Mouse (Mus musculus): ENCODE data around the gene Derl3. TPM values are rescaled to one million over a fixed set of nuclear protein-coding genes. Genes with fewer than 3 reads are reported as not detected.
"Not testable (repeated sequence)": the region's sequence is repeated elsewhere in the genome, so short reads cannot be mapped to it uniquely, and the experiment has no call there.

Derl3 gene
- polyA plus RNA-seq, 2 experiments, result 3.0 to 6.7 TPM

DNA sequence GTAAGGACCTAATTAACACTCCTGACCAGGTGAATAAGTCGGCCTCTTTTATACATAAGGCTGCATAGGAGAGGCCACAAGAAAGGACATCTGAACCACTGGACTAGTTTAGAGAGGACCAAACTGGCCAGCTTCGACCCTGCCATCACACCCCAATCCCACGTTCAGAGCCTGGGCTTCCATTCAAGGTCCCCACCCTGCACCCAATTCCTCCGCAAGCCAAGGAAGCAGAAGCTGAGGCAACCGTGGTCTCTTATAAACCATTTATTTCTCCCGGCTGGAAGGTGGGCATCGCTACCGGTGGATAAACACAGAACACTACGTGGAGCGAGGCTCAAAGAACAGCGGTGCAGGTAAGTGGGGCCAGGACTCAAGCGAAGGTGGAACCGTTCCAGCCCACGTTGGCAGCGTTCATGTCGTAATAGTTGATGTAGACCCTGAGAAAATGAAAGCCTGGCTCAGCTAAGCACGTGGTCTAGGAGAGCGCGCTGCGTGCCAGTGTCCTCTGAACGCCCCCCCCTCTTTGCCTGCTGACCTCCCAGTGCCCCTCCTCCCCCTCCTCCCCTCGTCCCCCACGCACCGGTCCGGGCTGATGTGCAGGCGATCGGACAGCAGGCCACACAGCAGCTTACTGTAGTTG is 34.0 kb upstream of the Derl3 start:
- Histone ChIP-seq H3K9ac (ENCODE audit: low read depth, low read length, severe bottlenecking) (peak overlapping the region; percentile 88), H3K27ac (replicated peaks; ENCODE audit: low read depth, low read length) (peak overlapping the region; percentile 96; the same call in 1 of the 2 replicates), H3K9me3 (ENCODE audit: control insufficient read depth, low read length) (no peaks in the 10 kb centered on the region), H3K4me1 (ENCODE audit: control insufficient read depth, insufficient read depth, low read length) (peaks cover 16% of the 10 kb centered on the region), H3K4me3 (replicated peaks; ENCODE audit: low read length) (peak overlapping the region; percentile 69), H3K36me3 (ENCODE audit: control insufficient read depth, insufficient read depth, low read length) (peaks cover 20% of the 10 kb centered on the region), H3K27me3 (ENCODE audit: control insufficient read depth, insufficient read depth, low read length) (no peaks in the 10 kb centered on the region), H3K4me2 (replicated peaks; ENCODE audit: low read depth, low read length, severe bottlenecking) (peak overlapping the region; percentile 74)
- WGBS, result 2% methylated on average over 24 of the region's 27 CpGs
- ATAC-seq (ENCODE audit: low FRiP score, low read depth) (peak; percentile 70), DNase-seq (ENCODE audit: low spot score) (peak; percentile 54)
- no peak for TF ChIP-seq POLR2A (IDR thresholded peaks at IDR 0.05; ENCODE audit: borderline replicate concordance, extremely low read depth, insufficient read depth, insufficient read length)

DNA sequence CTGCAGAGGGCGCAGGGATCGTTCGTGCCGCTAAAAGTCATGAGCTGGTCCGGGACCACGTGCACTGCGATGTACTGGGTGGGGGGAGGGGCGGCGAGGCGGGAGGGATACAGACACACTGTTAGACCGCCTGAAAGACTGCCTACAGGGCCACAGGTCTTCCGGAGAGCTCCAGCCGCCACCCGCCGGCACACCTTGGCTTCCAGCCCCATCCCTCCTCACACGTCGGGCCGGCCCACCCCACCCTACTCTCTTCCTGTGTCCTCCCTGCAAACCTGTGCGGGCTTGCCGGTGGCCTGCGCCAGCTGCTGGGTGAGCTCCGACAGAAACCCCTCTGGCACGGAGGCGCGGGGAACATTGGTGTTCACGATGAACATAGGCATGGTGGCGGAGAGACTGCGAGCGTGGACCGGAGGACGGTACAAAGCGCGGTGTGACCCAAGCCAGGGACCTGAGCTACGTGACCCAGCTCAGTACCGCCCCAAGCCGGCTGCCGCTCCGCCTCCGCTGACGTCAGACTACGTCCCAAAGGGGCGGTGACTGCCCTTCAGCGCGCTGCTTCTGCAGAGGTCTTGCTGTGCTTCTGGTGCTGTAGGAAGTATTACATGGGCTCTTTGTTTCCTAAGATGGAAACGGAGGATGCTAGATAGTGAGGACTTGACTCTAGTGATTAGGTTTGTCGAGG is 33.3 kb upstream of the Derl3 start, which contains the start of gene Mif:
TSS of gene Mif (minus strand) at position 455 of the 685 bp plus-strand sequence.
- 0% methylated on average over 17 of the region's 46 CpGs for WGBS
- H3K9me3 ChIP-seq (ENCODE audit: control insufficient read depth, low read length); H3K27me3 ChIP-seq (ENCODE audit: control insufficient read depth, insufficient read depth, low read length): not testable (repeated sequence)
- H3K9ac ChIP-seq (ENCODE audit: low read depth, low read length, severe bottlenecking), result peak within 1 kb of the TSS; percentile 88
- ATAC-seq (ENCODE audit: low FRiP score, low read depth) (peak; percentile 97), DNase-seq (ENCODE audit: low spot score) (peak; percentile 92)
- H3K4me3 ChIP-seq (replicated peaks; ENCODE audit: low read length), result peak within 1 kb of the TSS; percentile 69
- peaks cover 20% of the 10 kb centered on the region for H3K36me3 ChIP-seq (ENCODE audit: control insufficient read depth, insufficient read depth, low read length)
- peak; percentile 70; the same call in 1 of the 2 replicates for TF ChIP-seq POLR2A (IDR thresholded peaks at IDR 0.05; ENCODE audit: borderline replicate concordance, extremely low read depth, insufficient read depth, insufficient read length)
- peak within 1 kb of the TSS; percentile 74 for H3K4me2 ChIP-seq (replicated peaks; ENCODE audit: low read depth, low read length, severe bottlenecking)
- peaks cover 16% of the 10 kb centered on the region for H3K4me1 ChIP-seq (ENCODE audit: control insufficient read depth, insufficient read depth, low read length)
- peak within 1 kb of the TSS; percentile 96 for H3K27ac ChIP-seq (replicated peaks; ENCODE audit: low read depth, low read length)

DNA sequence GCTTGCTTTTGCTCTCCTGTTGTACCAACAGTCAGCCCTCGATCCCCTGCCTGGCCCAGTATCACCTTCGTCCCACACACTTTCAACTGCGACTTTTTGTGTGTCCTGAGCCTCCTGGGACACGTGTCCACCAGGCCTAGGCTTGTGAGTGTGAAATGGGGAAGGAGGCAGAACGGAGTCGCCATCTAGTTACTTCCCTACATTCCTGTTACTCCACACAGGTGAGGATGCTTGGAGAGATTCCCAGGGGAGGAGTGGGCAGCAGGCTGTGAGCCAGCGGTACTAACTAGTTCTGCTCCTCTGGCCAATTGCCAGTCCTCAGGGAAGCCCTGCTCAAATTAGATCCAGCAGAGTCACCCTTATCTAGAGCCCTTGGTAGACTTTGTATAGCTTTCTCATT is 32.5 kb upstream of the Derl3 start:
- no peak overlapping the region for H3K4me2 ChIP-seq (replicated peaks; ENCODE audit: low read depth, low read length, severe bottlenecking)
- no peak overlapping the region for H3K4me3 ChIP-seq (replicated peaks; ENCODE audit: low read length)
- peak overlapping the region; percentile 96 for H3K27ac ChIP-seq (replicated peaks; ENCODE audit: low read depth, low read length)
- DNase-seq (ENCODE audit: low spot score) (no peak), ATAC-seq (ENCODE audit: low FRiP score, low read depth) (no peak)
- H3K36me3 ChIP-seq (ENCODE audit: control insufficient read depth, insufficient read depth, low read length), result peaks cover 20% of the 10 kb centered on the region
- no peak for TF ChIP-seq POLR2A (IDR thresholded peaks at IDR 0.05; ENCODE audit: borderline replicate concordance, extremely low read depth, insufficient read depth, insufficient read length)
- WGBS, result 44% methylated on average over 7 of the region's 7 CpGs
- H3K9ac ChIP-seq (ENCODE audit: low read depth, low read length, severe bottlenecking), result no peak overlapping the region
- H3K9me3 ChIP-seq (ENCODE audit: control insufficient read depth, low read length), result no peaks in the 10 kb centered on the region
- no peaks in the 10 kb centered on the region for H3K27me3 ChIP-seq (ENCODE audit: control insufficient read depth, insufficient read depth, low read length)
- peaks cover 16% of the 10 kb centered on the region for H3K4me1 ChIP-seq (ENCODE audit: control insufficient read depth, insufficient read depth, low read length)

DNA sequence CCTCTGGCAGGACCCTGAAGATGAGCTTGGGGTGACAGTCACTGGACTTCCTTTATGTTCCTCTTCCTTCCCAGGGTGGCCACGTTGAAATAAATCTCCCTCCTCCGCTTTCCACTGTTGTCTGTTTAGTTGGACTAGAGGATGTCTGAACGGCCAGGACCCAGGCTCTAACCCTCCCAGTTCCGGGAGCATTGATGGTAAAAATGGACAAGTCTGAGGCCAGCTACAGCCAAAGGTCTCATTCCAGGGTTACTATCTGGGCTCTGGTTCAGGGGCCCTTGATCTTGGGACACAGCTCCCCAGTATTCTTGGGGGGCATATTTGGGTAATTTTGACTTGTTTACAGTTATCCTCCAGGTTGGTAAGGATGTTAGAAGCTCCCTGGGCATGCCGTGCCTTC is 31.6 kb upstream of the Derl3 start:
- ATAC-seq (ENCODE audit: low FRiP score, low read depth), result no peak
- DNase-seq (ENCODE audit: low spot score), result no peak
- Histone ChIP-seq H3K27ac (replicated peaks; ENCODE audit: low read depth, low read length) (no peak overlapping the region), H3K9me3 (ENCODE audit: control insufficient read depth, low read length) (no peaks in the 10 kb centered on the region), H3K27me3 (ENCODE audit: control insufficient read depth, insufficient read depth, low read length) (no peaks in the 10 kb centered on the region), H3K4me2 (replicated peaks; ENCODE audit: low read depth, low read length, severe bottlenecking) (no peak overlapping the region), H3K4me1 (ENCODE audit: control insufficient read depth, insufficient read depth, low read length) (peaks cover 16% of the 10 kb centered on the region), H3K4me3 (replicated peaks; ENCODE audit: low read length) (no peak overlapping the region), H3K36me3 (ENCODE audit: control insufficient read depth, insufficient read depth, low read length) (peaks cover 19% of the 10 kb centered on the region), H3K9ac (ENCODE audit: low read depth, low read length, severe bottlenecking) (no peak overlapping the region)
- 89% methylated on average over 5 of the region's 5 CpGs for WGBS
- TF ChIP-seq POLR2A (IDR thresholded peaks at IDR 0.05; ENCODE audit: borderline replicate concordance, extremely low read depth, insufficient read depth, insufficient read length), result no peak

DNA sequence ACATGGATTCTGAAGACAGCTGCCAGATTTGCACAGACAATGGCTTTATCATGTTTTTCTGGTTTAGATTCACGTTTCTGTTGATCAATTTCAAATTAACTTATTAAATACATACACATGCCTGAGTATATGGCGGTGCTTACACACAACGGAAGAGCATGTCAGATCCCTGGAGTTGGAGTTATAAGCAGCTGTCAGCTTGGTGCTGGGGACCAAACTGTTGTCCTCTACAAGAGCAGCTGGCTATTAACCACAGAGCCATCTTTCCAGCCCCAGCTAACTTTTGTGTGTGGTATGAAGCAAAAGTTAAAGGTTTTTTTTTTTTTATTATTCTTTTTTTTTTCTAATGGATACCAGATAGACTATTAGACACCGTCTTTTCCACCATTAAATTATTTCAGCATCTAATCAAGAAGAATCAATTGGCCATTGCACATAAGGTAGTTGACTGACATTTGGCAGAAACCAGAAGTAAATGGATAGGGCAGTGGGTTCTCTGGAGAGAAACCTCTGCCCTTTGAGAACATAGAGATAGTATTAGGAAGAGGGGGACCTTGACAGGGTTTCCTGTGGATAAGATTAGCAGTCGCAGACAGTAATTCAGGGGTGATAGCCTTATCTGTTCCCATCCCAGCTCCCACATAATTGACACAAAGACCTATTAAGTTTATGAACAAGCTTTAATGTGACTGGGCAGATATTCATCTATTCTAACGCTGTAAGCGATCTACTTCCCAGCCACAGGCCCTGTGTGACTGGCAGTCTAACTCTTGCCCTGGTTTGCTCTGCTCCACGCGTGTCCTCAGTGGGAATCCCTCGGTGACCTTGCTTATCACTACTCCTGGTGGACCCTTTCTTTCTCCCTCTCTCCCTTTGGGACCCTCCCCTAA is 20.9 kb upstream of the Derl3 start:
- peak; percentile 20; the same call in 1 of the 2 replicates for TF ChIP-seq POLR2A (IDR thresholded peaks at IDR 0.05; ENCODE audit: borderline replicate concordance, extremely low read depth, insufficient read depth, insufficient read length)
- Histone ChIP-seq H3K4me3 (replicated peaks; ENCODE audit: low read length) (peak overlapping the region; percentile 31), H3K27ac (replicated peaks; ENCODE audit: low read depth, low read length) (no peak overlapping the region), H3K4me2 (replicated peaks; ENCODE audit: low read depth, low read length, severe bottlenecking) (peak overlapping the region; percentile 54), H3K36me3 (ENCODE audit: control insufficient read depth, insufficient read depth, low read length) (no peaks in the 10 kb centered on the region), H3K9me3 (ENCODE audit: control insufficient read depth, low read length) (no peaks in the 10 kb centered on the region), H3K9ac (ENCODE audit: low read depth, low read length, severe bottlenecking) (0 out of 2 replicates have a peak overlapping the region, but pooled peaks have one; percentile 34), H3K27me3 (ENCODE audit: control insufficient read depth, insufficient read depth, low read length) (no peaks in the 10 kb centered on the region), H3K4me1 (ENCODE audit: control insufficient read depth, insufficient read depth, low read length) (peaks cover 10% of the 10 kb centered on the region)
- ATAC-seq (ENCODE audit: low FRiP score, low read depth), result no peak
- DNase-seq (ENCODE audit: low spot score), result no peak
- WGBS, result 41% methylated on average over 10 of the region's 10 CpGs
